Mouse (Mus musculus): Measurements from ENCODE around the gene Garnl3.

GRCm38 (mm10) chr2:33146994-33147393, 15.5 kb upstream of the Garnl3 start:
- TF ChIP-seq POLR2A (IDR thresholded peaks at IDR 0.05; ENCODE audit: borderline replicate concordance, control insufficient read depth, low read depth, low read length) (no peak), CTCF (IDR thresholded peaks at IDR 0.05; ENCODE audit: control insufficient read depth, insufficient read depth, low read length) (no peak)
